Mouse (Mus musculus) heart, postnatal 0 days (tissue): ENCODE measurements at regions not wholly inside any gene's neighbourhood (a gene's known extent, or its start where the extent isn't known, plus 50 kb on each side); places are given as distances from the start of the nearest gene placed in this dataset.

Experiments
- CTCF ChIP-seq: IDR thresholded peaks from 2 replicates; pipeline ENCODE4 v1.5.1; 2016; ENCODE audit warnings: antibody characterized with exemption, control low read depth, low read depth
- EP300 ChIP-seq: IDR thresholded peaks from 2 replicates; pipeline ENCODE4 v1.6.1; 2016; ENCODE audit warnings: antibody characterized with exemption, low read depth

- TF ChIP-seq CTCF (no peak), EP300 (no peak)
Observed at GRCm38 (mm10) chr5:64710968-64711367, 92.2 kb upstream of the Klf3 start.
